Mouse (Mus musculus): ENCODE data around the gene Mfn1. TPM values are rescaled to one million over a fixed set of nuclear protein-coding genes. Genes with fewer than 3 reads are reported as not detected.

Mfn1 gene
- polyA plus RNA-seq (2014; fragmentation: Illumina TruSeq; extraction: RNeasy Lipid Tissue Mini Kit (QIAGEN cat#74804); ENCODE audit: low read depth, low replicate concordance), result 338 TPM

GRCm38 (mm10) chr3:32529303-32529898 is at the start of gene Mfn1:
Gene Mfn1 (plus strand): TSS chr3:32529465.

GRCm38 (mm10) chr3:32492097-32493090 is 36.9 kb upstream of the Mfn1 start, which contains the start of gene Kcnmb3:
Gene Kcnmb3 (minus strand): TSS chr3:32492231.

GRCm38 (mm10) chr3:32509496-32510374 is 19.5 kb upstream of the Mfn1 start, which contains the start of gene Zfp639:
Gene Zfp639 (plus strand): TSS chr3:32510259.

GRCm38 (mm10) chr3:32616331-32617052 is 87.2 kb downstream of the Mfn1 start, which contains the start of gene Gnb4:
Gene Gnb4 (minus strand): TSS chr3:32616585.

Other genes with a start within 250 kb of the Mfn1 start
- gene Zmat3, start 163.5 kb upstream of the Mfn1 start, polyA plus RNA-seq (2014; fragmentation: Illumina TruSeq; extraction: RNeasy Lipid Tissue Mini Kit (QIAGEN cat#74804); ENCODE audit: low read depth, low replicate concordance), result 8.7 TPM
- 114 TPM for gene Pik3ca, start 131.8 kb upstream of the Mfn1 start, polyA plus RNA-seq (2014; fragmentation: Illumina TruSeq; extraction: RNeasy Lipid Tissue Mini Kit (QIAGEN cat#74804); ENCODE audit: low read depth, low replicate concordance)
- gene Kcnmb3, start 37.2 kb upstream of the Mfn1 start, polyA plus RNA-seq (2014; fragmentation: Illumina TruSeq; extraction: RNeasy Lipid Tissue Mini Kit (QIAGEN cat#74804); ENCODE audit: low read depth, low replicate concordance), result not detected
- gene Zfp639, start 19.2 kb upstream of the Mfn1 start, polyA plus RNA-seq (2014; fragmentation: Illumina TruSeq; extraction: RNeasy Lipid Tissue Mini Kit (QIAGEN cat#74804); ENCODE audit: low read depth, low replicate concordance), result 89.5 TPM
- 9.3 TPM for gene Gnb4, start 87.1 kb downstream of the Mfn1 start, polyA plus RNA-seq (2014; fragmentation: Illumina TruSeq; extraction: RNeasy Lipid Tissue Mini Kit (QIAGEN cat#74804); ENCODE audit: low read depth, low replicate concordance)
- gene Actl6a, start 176.8 kb downstream of the Mfn1 start, polyA plus RNA-seq (2014; fragmentation: Illumina TruSeq; extraction: RNeasy Lipid Tissue Mini Kit (QIAGEN cat#74804); ENCODE audit: low read depth, low replicate concordance), result 38.2 TPM
- gene Ndufb5, start 207.5 kb downstream of the Mfn1 start, polyA plus RNA-seq (2014; fragmentation: Illumina TruSeq; extraction: RNeasy Lipid Tissue Mini Kit (QIAGEN cat#74804); ENCODE audit: low read depth, low replicate concordance), result 695 TPM
- gene Mrpl47, start 208.1 kb downstream of the Mfn1 start, polyA plus RNA-seq (2014; fragmentation: Illumina TruSeq; extraction: RNeasy Lipid Tissue Mini Kit (QIAGEN cat#74804); ENCODE audit: low read depth, low replicate concordance), result 61.5 TPM